Mouse (Mus musculus) left cerebral cortex, postnatal 4 days (tissue): ENCODE results near the gene Gm21190. TPM values are rescaled to one million over a fixed set of nuclear protein-coding genes. Genes with fewer than 3 reads are reported as not detected.
"Not testable (repeated sequence)": the region's sequence is repeated elsewhere in the genome, so short reads cannot be mapped to it uniquely, and the experiment has no call there.

Source experiments
- DNase-seq: peaks from one replicate; pipeline ENCODE4 v3.0.0-alpha.2; 2022
- intact Hi-C: fragments of 180-260 bp; cut with DNase I; formaldehyde crosslinking; loops from one replicate; pipeline ENCODE4 v1.15.1; 2025
- total RNA-seq, 2 experiments: library from RNA; stranded (reverse); gene quantifications; 2 replicates each; pipeline ENCODE4 v1.2.3; 2021

Gm21190 gene
- total RNA-seq, 2 experiments from 2014 or later, result not detected

- DNase-seq, result not testable (repeated sequence)
Observed at GRCm38 (mm10) chr5:15498350-15498749, 30.7 kb downstream of the Gm21190 start.

GRCm38 (mm10) chr5:15490934-15491333 lies 38.1 kb downstream of the Gm21190 start:
- intact Hi-C loops, DNase-seq: not testable (repeated sequence)

More at GRCm38 (mm10) chr5:15498350-15498749, 30.7 kb downstream of the Gm21190 start:
- intact Hi-C loops, result not testable (repeated sequence)

GRCm38 (mm10) chr5:15488743-15489142 lies 40.3 kb downstream of the Gm21190 start:
- intact Hi-C loops, result no loop called here

DNA sequence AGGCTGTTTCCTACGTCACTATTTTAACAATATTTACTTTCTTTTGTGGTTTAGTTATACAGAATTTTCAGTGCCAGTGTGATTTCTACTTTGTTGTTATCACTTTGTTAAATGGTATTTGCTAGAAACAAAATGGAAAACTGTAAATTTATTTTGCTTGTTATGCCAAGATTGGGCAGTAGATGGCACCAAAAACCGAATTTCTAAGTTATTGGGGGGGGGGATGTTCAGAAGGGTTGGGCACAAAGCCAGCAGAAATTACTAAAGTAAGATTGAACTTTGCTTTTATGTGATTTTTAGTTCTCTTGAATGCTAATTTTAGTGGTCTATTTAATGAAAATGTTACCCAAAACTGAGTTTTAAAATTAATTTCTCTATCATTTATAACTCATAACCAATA lies 44.4 kb downstream of the Gm21190 start:
- DNase-seq, intact Hi-C loops: not testable (repeated sequence)

More at GRCm38 (mm10) chr5:15488743-15489142, 40.3 kb downstream of the Gm21190 start:
- DNase-seq, result no peak

GRCm38 (mm10) chr5:15483576-15483975 lies 45.4 kb downstream of the Gm21190 start:
- intact Hi-C loops, DNase-seq: not testable (repeated sequence)

GRCm38 (mm10) chr5:15482815-15483214 lies 46.2 kb downstream of the Gm21190 start:
- DNase-seq, intact Hi-C loops: not testable (repeated sequence)

DNA sequence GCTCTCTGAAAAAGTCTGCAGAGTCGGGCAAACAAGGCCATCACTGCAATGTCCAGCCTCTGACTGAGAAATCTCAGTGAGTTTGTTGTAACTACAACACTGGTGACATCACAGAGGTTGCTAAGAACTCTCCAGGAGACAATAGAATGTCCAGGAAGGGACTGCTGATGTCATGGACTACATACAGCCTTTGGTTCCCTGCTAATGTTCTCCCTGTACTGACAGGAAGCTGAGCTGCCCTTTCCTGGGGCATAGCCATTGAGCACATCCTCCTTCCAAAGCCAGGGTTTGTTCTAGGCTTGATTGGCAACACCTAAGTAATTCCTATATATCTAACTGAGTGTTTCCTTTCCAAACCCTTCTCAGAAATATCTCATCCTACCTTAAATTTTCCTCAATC lies 52.6 kb downstream of the Gm21190 start, which contains the start of gene Gm21149:
Gene Gm21149 (minus strand): TSS at position 101 of the 400 bp plus-strand sequence.
- intact Hi-C loops, DNase-seq: not testable (repeated sequence)

Other genes with a start within 250 kb of the Gm21190 start
- gene Gm21149, start 52.7 kb downstream of the Gm21190 start, total RNA-seq, result not detected
- not detected for gene Gm21083, start 48.1 kb upstream of the Gm21190 start, total RNA-seq
- gene Speer4d, start 89.8 kb upstream of the Gm21190 start, total RNA-seq, result not detected
- gene 4930572O03Rik, start 127.8 kb upstream of the Gm21190 start, total RNA-seq, result not detected
- not detected for gene Speer4c, start 185.0 kb upstream of the Gm21190 start, total RNA-seq